Mouse (Mus musculus): Measurements from ENCODE around the gene Inpp4b.

DNA sequence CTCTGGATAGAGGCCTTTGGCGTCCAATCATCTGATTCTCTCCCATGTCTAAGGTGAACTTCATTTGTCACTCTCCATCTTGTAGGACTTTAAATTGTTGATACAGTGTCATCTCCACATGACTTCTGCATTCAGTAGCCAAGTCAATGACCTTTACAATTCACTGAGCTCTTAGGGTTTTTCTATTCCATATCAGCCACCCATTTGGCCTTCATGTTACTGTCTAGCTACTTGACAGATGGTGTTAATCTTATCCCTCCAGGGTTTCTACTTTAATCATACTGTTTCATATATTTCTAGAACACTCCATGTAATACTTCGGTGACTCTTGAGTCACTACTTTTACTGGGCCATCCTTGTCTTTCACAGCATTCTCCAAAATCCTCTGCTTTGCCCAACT lies 528.1 kb downstream of the Inpp4b start:
- TF ChIP-seq POLR2A (IDR thresholded peaks at IDR 0.05; ENCODE audit: control insufficient read depth, extremely low read depth, insufficient read depth, low read length, poor library complexity) (no peak), CTCF (IDR thresholded peaks at IDR 0.05; ENCODE audit: borderline replicate concordance, control insufficient read depth, extremely low read depth, insufficient read depth, low read length, poor library complexity) (no peak)
